Mouse (Mus musculus) embryonic facial prominence, embryonic 14.5 days (tissue): ENCODE results near the gene Nmrk2. TPM values are rescaled to one million over a fixed set of nuclear protein-coding genes. Genes with fewer than 3 reads are reported as not detected.

Experiments used
- ATAC-seq: fragments of 200-750 bp; cut with Nextera tagmentation; 2 replicates; pipeline ENCODE4 v1.8.0; 2017; ENCODE audit warnings: low read depth, moderate number of reproducible peaks, moderate TSS enrichment
- DNase-seq: peaks from one replicate; pipeline ENCODE4 v3.0.0-alpha.2; 2015; ENCODE audit warnings: low spot score
- H3K27ac ChIP-seq: fragments of 300-500 bp; sonication (generic); replicated peaks from 2 replicates; pipeline ENCODE4 v1.5.1; 2014; ENCODE audit warnings: low read depth, mild to moderate bottlenecking, low read length, moderate library complexity
- H3K27me3 ChIP-seq: fragments of 300-500 bp; sonication (generic); replicated peaks from 2 replicates; pipeline ENCODE4 v1.6.1; 2014; ENCODE audit warnings: low read length; ENCODE audit not compliant: control insufficient read depth, insufficient read depth
- H3K36me3 ChIP-seq: fragments of 300-500 bp; sonication (generic); 2 replicates; pipeline ENCODE4 v1.6.1; 2014; ENCODE audit warnings: low read length, mixed read lengths; ENCODE audit not compliant: control insufficient read depth, insufficient read depth
- H3K4me1 ChIP-seq: fragments of 300-500 bp; sonication (generic); 2 replicates; pipeline ENCODE4 v1.6.1; 2014; ENCODE audit warnings: antibody characterized with exemption, low read length; ENCODE audit not compliant: control insufficient read depth, insufficient read depth
- H3K4me2 ChIP-seq: fragments of 300-500 bp; sonication (generic); 2 replicates; pipeline ENCODE4 v1.6.1; 2014; ENCODE audit warnings: low read depth, mild to moderate bottlenecking, low read length, moderate library complexity, mixed read lengths
- H3K4me3 ChIP-seq: fragments of 300-500 bp; sonication (generic); 2 replicates; pipeline ENCODE4 v1.5.1; 2014; ENCODE audit warnings: low read depth, mild to moderate bottlenecking, low read length
- H3K9ac ChIP-seq: fragments of 300-500 bp; sonication (generic); 2 replicates; pipeline ENCODE4 v1.6.1; 2014; ENCODE audit warnings: low read depth, mild to moderate bottlenecking, low read length, moderate library complexity, mixed read lengths
- H3K9me3 ChIP-seq: fragments of 300-500 bp; sonication (generic); 2 replicates; pipeline ENCODE4 v1.6.1; 2016; ENCODE audit warnings: low read length; ENCODE audit not compliant: control insufficient read depth
- WGBS: fragments of 180-500 bp; shearing (Covaris S2); extraction: QIAGEN DNeasy Blood & Tissue Kit; methylation state at CpG from one replicate; pipeline ENCODE4 v1.1.7; 2014; 5-methylcytosine and 5-hydroxymethylcytosine counted together
- polyA plus RNA-seq: library from polyadenylated mRNA; unstranded; fragments of >200 nt; fragmentation: Nextera tagmentation; extraction: Ambion mirVana; gene quantifications from 2 replicates; pipeline ENCODE4 v1.2.1, GENCODE M21; 2014

Nmrk2 gene
- polyA plus RNA-seq, 1 experiment from 2014 or later: 1.7 TPM

GRCm38 (mm10) chr10:81200605-81201287 lies 1.1 kb downstream of the Nmrk2 start:
- no peaks in the 10 kb centered on the region for H3K4me1 ChIP-seq
- H3K4me3 ChIP-seq: no peak overlapping the region
- WGBS: 79% methylated on average over 19 of the region's 20 CpGs
- DNase-seq (no peak), ATAC-seq (no peak)
- H3K27ac ChIP-seq: no peak overlapping the region
- H3K9ac ChIP-seq: no peak overlapping the region
- no peak overlapping the region for H3K4me2 ChIP-seq
- no peaks in the 10 kb centered on the region for H3K36me3 ChIP-seq
- H3K9me3 ChIP-seq: no peaks in the 10 kb centered on the region
- peaks cover 7% of the 10 kb centered on the region for H3K27me3 ChIP-seq

- H3K27ac ChIP-seq: no peak overlapping the region
- no peak for DNase-seq
- H3K9me3 ChIP-seq: no peaks in the 10 kb centered on the region
- H3K36me3 ChIP-seq: no peaks in the 10 kb centered on the region
- no peak overlapping the region for H3K4me2 ChIP-seq
- no peaks in the 10 kb centered on the region for H3K4me1 ChIP-seq
- ATAC-seq: no peak
- no peak overlapping the region for H3K9ac ChIP-seq
- WGBS: 78% methylated on average over 12 of the region's 13 CpGs
- H3K4me3 ChIP-seq: no peak overlapping the region
- H3K27me3 ChIP-seq: peaks cover 13% of the 10 kb centered on the region
These were observed 1.7 kb downstream of the Nmrk2 start for GRCm38 (mm10) chr10:81200141-81200540.

GRCm38 (mm10) chr10:81198990-81199389 lies 2.9 kb downstream of the Nmrk2 start:
- Histone ChIP-seq H3K9me3 (no peaks in the 10 kb centered on the region), H3K4me2 (no peak overlapping the region), H3K36me3 (no peaks in the 10 kb centered on the region), H3K4me1 (no peaks in the 10 kb centered on the region; the same call in 1 of the 2 replicates), H3K9ac (no peak overlapping the region), H3K27me3 (peaks cover 23% of the 10 kb centered on the region), H3K4me3 (no peak overlapping the region), H3K27ac (no peak overlapping the region)
- ATAC-seq: no peak
- no peak for DNase-seq
- 88% methylated on average over 6 of the region's 6 CpGs for WGBS

- peaks cover under 1% of the 10 kb centered on the region; the same call in 1 of the 2 replicates for H3K4me1 ChIP-seq
- H3K27me3 ChIP-seq: peaks cover 31% of the 10 kb centered on the region
- no peak overlapping the region for H3K9ac ChIP-seq
- H3K27ac ChIP-seq: no peak overlapping the region
- no peak overlapping the region for H3K4me3 ChIP-seq
- H3K9me3 ChIP-seq: no peaks in the 10 kb centered on the region
- ATAC-seq (no peak), DNase-seq (peak; percentile 71)
- no peak overlapping the region for H3K4me2 ChIP-seq
- H3K36me3 ChIP-seq: no peaks in the 10 kb centered on the region
- 1% methylated on average over 9 of the region's 9 CpGs for WGBS
These were observed 3.6 kb downstream of the Nmrk2 start for GRCm38 (mm10) chr10:81198230-81198629.

GRCm38 (mm10) chr10:81197305-81197704 lies 4.5 kb downstream of the Nmrk2 start:
- ATAC-seq (no peak), DNase-seq (no peak)
- no peaks in the 10 kb centered on the region for H3K36me3 ChIP-seq
- H3K27me3 ChIP-seq: peaks cover 32% of the 10 kb centered on the region
- 48% methylated on average over 6 of the region's 6 CpGs for WGBS
- H3K4me2 ChIP-seq: no peak overlapping the region
- H3K27ac ChIP-seq: no peak overlapping the region
- no peak overlapping the region for H3K9ac ChIP-seq
- H3K9me3 ChIP-seq: no peaks in the 10 kb centered on the region
- H3K4me1 ChIP-seq: peaks cover 6% of the 10 kb centered on the region; the same call in 1 of the 2 replicates
- H3K4me3 ChIP-seq: no peak overlapping the region

- no peak overlapping the region for H3K4me2 ChIP-seq
- 67% methylated on average over 11 of the region's 11 CpGs for WGBS
- peaks cover 32% of the 10 kb centered on the region for H3K27me3 ChIP-seq
These were observed 5.3 kb downstream of the Nmrk2 start for GRCm38 (mm10) chr10:81196470-81197065.

GRCm38 (mm10) chr10:81195300-81195699 lies 6.6 kb downstream of the Nmrk2 start:
- peaks cover 9% of the 10 kb centered on the region for H3K36me3 ChIP-seq
- H3K9ac ChIP-seq: no peak overlapping the region
- WGBS: 53% methylated on average over 4 of the region's 4 CpGs
- H3K27me3 ChIP-seq: peaks cover 32% of the 10 kb centered on the region
- no peak overlapping the region for H3K4me3 ChIP-seq
- DNase-seq (no peak), ATAC-seq (no peak)
- no peak overlapping the region for H3K27ac ChIP-seq
- no peak overlapping the region for H3K4me2 ChIP-seq
- H3K4me1 ChIP-seq: peaks cover 11% of the 10 kb centered on the region; the same call in 1 of the 2 replicates
- H3K9me3 ChIP-seq: no peaks in the 10 kb centered on the region

More at GRCm38 (mm10) chr10:81196470-81197065, 5.3 kb downstream of the Nmrk2 start:
- Histone ChIP-seq H3K36me3 (no peaks in the 10 kb centered on the region), H3K4me1 (peaks cover 11% of the 10 kb centered on the region; the same call in 1 of the 2 replicates), H3K9me3 (no peaks in the 10 kb centered on the region), H3K27ac (no peak overlapping the region), H3K9ac (no peak overlapping the region), H3K4me3 (no peak overlapping the region)
- no peak for DNase-seq
- ATAC-seq: no peak

- Histone ChIP-seq H3K9ac (no peak overlapping the region; the same call in 1 of the 2 replicates), H3K36me3 (peaks cover 16% of the 10 kb centered on the region), H3K4me3 (no peak overlapping the region), H3K4me1 (peaks cover 11% of the 10 kb centered on the region; the same call in 1 of the 2 replicates), H3K27me3 (peaks cover 32% of the 10 kb centered on the region), H3K27ac (no peak overlapping the region), H3K9me3 (no peaks in the 10 kb centered on the region), H3K4me2 (0 out of 2 replicates have a peak overlapping the region, but pooled peaks have one; percentile 17)
- peak; percentile 59 for DNase-seq
- ATAC-seq: no peak
- 14% methylated on average over 37 of the region's 37 CpGs for WGBS
These were observed 7.7 kb downstream of the Nmrk2 start for GRCm38 (mm10) chr10:81193991-81194774.
